8 mouse cellular contexts compared by ENCODE assay signal in genomic region chr8:84184085-84185043, GRCm38 (mm10). TPM values are rescaled to one million over a fixed set of nuclear protein-coding genes. Genes with fewer than 3 reads are reported as not detected.
DNase-seq lines count a peak whose midpoint lies in the region; ATAC-seq and TF ChIP-seq lines count a peak whose summit lies in the region.

No protein-coding gene starts in this region.

- peak overlapping the region; percentile 99 for H3K9ac ChIP-seq in kidney, embryonic 14.5 days (ENCODE audit: low read depth, low read length)
- H3K9ac ChIP-seq in hindbrain, embryonic 11.5 days (ENCODE audit: low read depth, low read length), result peak overlapping the region; percentile 100
- H3K9ac ChIP-seq in midbrain, embryonic 12.5 days (replicated peaks), result peak overlapping the region; percentile 100

- no peak for TF ChIP-seq POLR2A in bone marrow macrophage, adult 2 months (IDR thresholded peaks at IDR 0.05; ENCODE audit: borderline replicate concordance, low read depth, low read length)

- H3K36me3 ChIP-seq in kidney, embryonic 14.5 days (ENCODE audit: control insufficient read depth, insufficient read depth, low read length), result no peaks in the 10 kb centered on the region
- H3K36me3 ChIP-seq in hindbrain, embryonic 11.5 days (ENCODE audit: control insufficient read depth, insufficient read depth, low read length), result no peaks in the 10 kb centered on the region
- H3K36me3 ChIP-seq in midbrain, embryonic 12.5 days, result no peaks in the 10 kb centered on the region

- no peaks in the 10 kb centered on the region for H3K9me3 ChIP-seq in kidney, embryonic 14.5 days (ENCODE audit: control insufficient read depth, low read length)
- H3K9me3 ChIP-seq in hindbrain, embryonic 11.5 days (ENCODE audit: control insufficient read depth, low read length), result no peaks in the 10 kb centered on the region
- no peaks in the 10 kb centered on the region for H3K9me3 ChIP-seq in midbrain, embryonic 12.5 days

- ATAC-seq in kidney, embryonic 14.5 days (ENCODE audit: low FRiP score, low TSS enrichment), result no peak
- ATAC-seq in hindbrain, embryonic 11.5 days (ENCODE audit: low FRiP score), result peak; percentile 1
- peak; percentile 7 for ATAC-seq in midbrain, embryonic 12.5 days (ENCODE audit: low FRiP score, low read depth)
- ATAC-seq in inflammation-experienced regulatory T-cells, adult 6 months, result no peak
- no peak; the same call in 1 of the 2 replicates for ATAC-seq in cerebellum, adult (ENCODE audit: insufficient number of reproducible peaks, low FRiP score, low TSS enrichment)

- H3K4me2 ChIP-seq in kidney, embryonic 14.5 days (replicated peaks; ENCODE audit: low read depth, low read length), result peak overlapping the region; percentile 84
- H3K4me2 ChIP-seq in hindbrain, embryonic 11.5 days (replicated peaks; ENCODE audit: low read depth, low read length), result peak overlapping the region; percentile 83
- H3K4me2 ChIP-seq in midbrain, embryonic 12.5 days (replicated peaks), result peak overlapping the region; percentile 75

- no peak for TF ChIP-seq CTCF in bone marrow macrophage, adult 2 months (IDR thresholded peaks at IDR 0.05; ENCODE audit: low read depth, low read length)

- H3K4me1 ChIP-seq in kidney, embryonic 14.5 days (ENCODE audit: control insufficient read depth, insufficient read depth, low read length), result peaks cover 39% of the 10 kb centered on the region
- H3K4me1 ChIP-seq in bone marrow macrophage, adult 2 months (ENCODE audit: control insufficient read depth, insufficient read depth, low read length), result peaks cover 3% of the 10 kb centered on the region; the same call in 1 of the 2 replicates
- peaks cover 22% of the 10 kb centered on the region; the same call in 1 of the 2 replicates for H3K4me1 ChIP-seq in hindbrain, embryonic 11.5 days (replicated peaks; ENCODE audit: control insufficient read depth, insufficient read depth, low read length)
- peaks cover 51% of the 10 kb centered on the region for H3K4me1 ChIP-seq in midbrain, embryonic 12.5 days

- WGBS in kidney, embryonic 14.5 days, result 18% methylated on average over 21 of the region's 21 CpGs
- 20% methylated on average over 21 of the region's 21 CpGs for whole genome bisulfite sequencing in hindbrain, embryonic 11.5 days
- 19% methylated on average over 21 of the region's 21 CpGs for WGBS in midbrain, embryonic 12.5 days

- H3K4me3 ChIP-seq in kidney, embryonic 14.5 days (ENCODE audit: low read length), result peak overlapping the region; percentile 75
- H3K4me3 ChIP-seq in bone marrow macrophage, adult 2 months (ENCODE audit: insufficient read depth, low read length), result peak overlapping the region; percentile 47
- peak overlapping the region; percentile 86 for H3K4me3 ChIP-seq in hindbrain, embryonic 11.5 days (ENCODE audit: low read depth, low read length)
- H3K4me3 ChIP-seq in midbrain, embryonic 12.5 days, result peak overlapping the region; percentile 91

- peak overlapping the region; percentile 94 for H3K27ac ChIP-seq in kidney, embryonic 14.5 days (ENCODE audit: low read depth, low read length)
- no peak overlapping the region for H3K27ac ChIP-seq in bone marrow macrophage, adult 2 months (ENCODE audit: insufficient read depth, low read depth, low read length)
- H3K27ac ChIP-seq in hindbrain, embryonic 11.5 days (ENCODE audit: low read depth, low read length), result peak overlapping the region; percentile 90
- H3K27ac ChIP-seq in midbrain, embryonic 12.5 days (replicated peaks), result peak overlapping the region; percentile 94

- H3K27me3 ChIP-seq in kidney, embryonic 14.5 days (ENCODE audit: control insufficient read depth, insufficient read depth, low read length), result no peaks in the 10 kb centered on the region; the same call in 1 of the 2 replicates
- peaks cover 2% of the 10 kb centered on the region; the same call in 1 of the 2 replicates for H3K27me3 ChIP-seq in hindbrain, embryonic 11.5 days (ENCODE audit: control insufficient read depth, insufficient read depth, low read length)
- peaks cover 24% of the 10 kb centered on the region for H3K27me3 ChIP-seq in midbrain, embryonic 12.5 days

- DNase-seq in kidney, postnatal 25 days, result no peak
- peak; percentile 23 for DNase-seq in hindbrain, embryonic 11.5 days (ENCODE audit: low spot score)
- no peak for DNase-seq in spleen, postnatal 10 days (ENCODE audit: low spot score in 2 of 2)

RNA-seq across cellular contexts. Expression of gene Nanos3, which starts 0.7 kb away (rescaled TPM):
- polyA plus RNA-seq in kidney, embryonic 14.5 days (2014; fragmentation: Nextera tagmentation; extraction: Ambion mirVana), result 4.3 and 5.5 TPM in 2 replicates
- polyA plus RNA-seq in bone marrow macrophage, adult 2 months (2012; ENCODE audit: insufficient read depth, insufficient read length, missing spikeins), result not detected in 2 replicates
- 4.5 and 5.6 TPM in 2 replicates for polyA plus RNA-seq in hindbrain, embryonic 11.5 days (2014; fragmentation: Nextera tagmentation; extraction: Ambion mirVana)
- 4.5 and 8.3 TPM in 2 replicates for polyA plus RNA-seq in midbrain, embryonic 12.5 days (2016; fragmentation: Nextera tagmentation; extraction: Ambion mirVana)
- not detected for polyA plus RNA-seq in inflammation-experienced regulatory T-cells, adult 6 months (2017; shearing (Covaris generic))

RNA-seq across cellular contexts. Expression of gene 4930432K21Rik, which starts 36.5 kb away (rescaled TPM):
- polyA plus RNA-seq in kidney, embryonic 14.5 days (2014; fragmentation: Nextera tagmentation; extraction: Ambion mirVana), result 0.87 and 1.2 TPM in 2 replicates
- polyA plus RNA-seq in bone marrow macrophage, adult 2 months (2012; ENCODE audit: insufficient read depth, insufficient read length, missing spikeins), result 0.49 and 1.2 TPM in 2 replicates
- 0.57 and 0.88 TPM in 2 replicates for polyA plus RNA-seq in hindbrain, embryonic 11.5 days (2014; fragmentation: Nextera tagmentation; extraction: Ambion mirVana)
- polyA plus RNA-seq in midbrain, embryonic 12.5 days (2016; fragmentation: Nextera tagmentation; extraction: Ambion mirVana), result 2.4 TPM in 2 replicates
- polyA plus RNA-seq in inflammation-experienced regulatory T-cells, adult 6 months (2017; shearing (Covaris generic)), result 1 to 10 TPM in 2 of 3 experiments, not detected in 1; 1.5 to 1.6 TPM

RNA-seq across cellular contexts. Expression of gene Cc2d1a, which starts 36.6 kb away (rescaled TPM):
- polyA plus RNA-seq in kidney, embryonic 14.5 days (2014; fragmentation: Nextera tagmentation; extraction: Ambion mirVana), result 11.7 and 17.7 TPM in 2 replicates
- 23.6 and 28.8 TPM in 2 replicates for polyA plus RNA-seq in bone marrow macrophage, adult 2 months (2012; ENCODE audit: insufficient read depth, insufficient read length, missing spikeins)
- 8.5 and 8.8 TPM in 2 replicates for polyA plus RNA-seq in hindbrain, embryonic 11.5 days (2014; fragmentation: Nextera tagmentation; extraction: Ambion mirVana)
- 19.0 and 19.5 TPM in 2 replicates for polyA plus RNA-seq in midbrain, embryonic 12.5 days (2016; fragmentation: Nextera tagmentation; extraction: Ambion mirVana)
- 10 to 100 TPM; 13.9 to 24.2 (median 21.3) TPM for polyA plus RNA-seq in inflammation-experienced regulatory T-cells, adult 6 months (2017; shearing (Covaris generic))

RNA-seq across cellular contexts. Expression of gene Zswim4, which starts 52.5 kb away (rescaled TPM):
- 10.2 and 15.7 TPM in 2 replicates for polyA plus RNA-seq in kidney, embryonic 14.5 days (2014; fragmentation: Nextera tagmentation; extraction: Ambion mirVana)
- polyA plus RNA-seq in bone marrow macrophage, adult 2 months (2012; ENCODE audit: insufficient read depth, insufficient read length, missing spikeins), result 9.4 and 10.9 TPM in 2 replicates
- polyA plus RNA-seq in hindbrain, embryonic 11.5 days (2014; fragmentation: Nextera tagmentation; extraction: Ambion mirVana), result 22.5 and 26.1 TPM in 2 replicates
- 55.3 and 55.7 TPM in 2 replicates for polyA plus RNA-seq in midbrain, embryonic 12.5 days (2016; fragmentation: Nextera tagmentation; extraction: Ambion mirVana)
- polyA plus RNA-seq in inflammation-experienced regulatory T-cells, adult 6 months (2017; shearing (Covaris generic)), result 1 to 10 TPM; 2.9 to 4.8 (median 4.4) TPM

RNA-seq across cellular contexts. Expression of gene Podnl1, which starts 58.6 kb away (rescaled TPM):
- 0.19 and 0.34 TPM in 2 replicates for polyA plus RNA-seq in kidney, embryonic 14.5 days (2014; fragmentation: Nextera tagmentation; extraction: Ambion mirVana)
- polyA plus RNA-seq in bone marrow macrophage, adult 2 months (2012; ENCODE audit: insufficient read depth, insufficient read length, missing spikeins), result 0.39 and 0.74 TPM in 2 replicates
- 0.17 and 0.23 TPM in 2 replicates for polyA plus RNA-seq in hindbrain, embryonic 11.5 days (2014; fragmentation: Nextera tagmentation; extraction: Ambion mirVana)
- polyA plus RNA-seq in midbrain, embryonic 12.5 days (2016; fragmentation: Nextera tagmentation; extraction: Ambion mirVana), result 0.46 and 0.51 TPM in 2 replicates
- polyA plus RNA-seq in inflammation-experienced regulatory T-cells, adult 6 months (2017; shearing (Covaris generic)), result 10 to 100 TPM in 1 of 3 experiments, 1 to 10 TPM in 2; 8.5 to 32.9 (median 8.7) TPM

Comparison
In these comparisons a context has a peak if more than half of its experiments do, and no peak if none do; other contexts are left out.
1. ATAC-seq: peak in hindbrain, embryonic 11.5 days (single experiment) and midbrain, embryonic 12.5 days (single experiment); none in kidney, embryonic 14.5 days (single experiment), inflammation-experienced regulatory T-cells, adult 6 months (single experiment) and cerebellum, adult (single experiment).
2. Peak in every context shown above with its lines, with median percentiles within 50 percentile points of each other: H3K4me2 ChIP-seq, H3K4me3 ChIP-seq and H3K9ac ChIP-seq.